Mouse (Mus musculus) MEL (cell line): Measurements from ENCODE around the gene Dock3.

Source experiments
- CTCF ChIP-seq, 3 experiments: IDR thresholded peaks in 2 of 3; conservative IDR thresholded peaks in 1 of 3; 2 replicates each; pipeline ENCODE4 v1.5.1; 2011 to 2012; ENCODE audit warnings: low read length in 3 of 3, low read depth in 2 of 3, mild to moderate bottlenecking in 2 of 3, improper control_type of control experiment in 1 of 3, inconsistent platforms in 1 of 3, mixed read lengths in 1 of 3, moderate library complexity in 1 of 3; ENCODE audit not compliant: control insufficient read depth in 1 of 3, insufficient read depth in 1 of 3, poor library complexity in 1 of 3, severe bottlenecking in 1 of 3
- E2F4 ChIP-seq: IDR thresholded peaks from 2 replicates; pipeline ENCODE4 v1.6.1; 2011; ENCODE audit warnings: low read depth, low read length, improper control_type of control experiment, borderline replicate concordance
- ELF1 ChIP-seq: IDR thresholded peaks from 2 replicates; pipeline ENCODE4 v1.6.1; 2014; ENCODE audit warnings: low read depth, mild to moderate bottlenecking, inconsistent platforms, low read length, improper control_type of control experiment, moderate library complexity
- EP300 ChIP-seq, 2 experiments: IDR thresholded peaks; 2 replicates each; pipeline ENCODE4 v1.6.1; 2011; ENCODE audit warnings: improper control_type of control experiment in 2 of 2, low read length in 2 of 2, low read depth in 1 of 2, mild to moderate bottlenecking in 1 of 2
- ETS1 ChIP-seq: IDR thresholded peaks from 2 replicates; pipeline ENCODE4 v1.6.1; 2012; ENCODE audit warnings: low read depth, mild to moderate bottlenecking, inconsistent platforms, low read length, improper control_type of control experiment, moderate library complexity
- MYB ChIP-seq: IDR thresholded peaks from 2 replicates; pipeline ENCODE4 v1.6.1; 2011; ENCODE audit warnings: mild to moderate bottlenecking, low read depth, low read length, improper control_type of control experiment
- POLR2A ChIP-seq, 2 experiments: IDR thresholded peaks; 2 replicates each; pipeline ENCODE4 v1.6.1; 2011 to 2012; ENCODE audit warnings: low read length in 2 of 2, mild to moderate bottlenecking in 2 of 2, control low read depth in 1 of 2, improper control_type of control experiment in 1 of 2, low read depth in 1 of 2, moderate library complexity in 1 of 2; ENCODE audit not compliant: control insufficient read depth in 1 of 2, insufficient read depth in 1 of 2, poor library complexity in 1 of 2
- POLR2AphosphoS2 ChIP-seq: IDR thresholded peaks from 2 replicates; pipeline ENCODE4 v1.6.1; 2011; ENCODE audit warnings: low read length, improper control_type of control experiment
- TCF12 ChIP-seq: IDR thresholded peaks from 2 replicates; pipeline ENCODE4 v1.6.1; 2014; ENCODE audit warnings: low read depth, mild to moderate bottlenecking, inconsistent platforms, low read length, improper control_type of control experiment, moderate library complexity
- USF1 ChIP-seq: IDR thresholded peaks from 2 replicates; pipeline ENCODE4 v1.6.1; 2014; ENCODE audit warnings: low read depth, mild to moderate bottlenecking, inconsistent platforms, low read length, improper control_type of control experiment, moderate library complexity
- ZC3H11A ChIP-seq: IDR thresholded peaks from 2 replicates; pipeline ENCODE4 v1.6.1; 2012; ENCODE audit warnings: low read depth, mild to moderate bottlenecking, inconsistent platforms, low read length, improper control_type of control experiment
- ZKSCAN1 ChIP-seq: IDR thresholded peaks from 2 replicates; pipeline ENCODE4 v1.6.1; 2012; ENCODE audit warnings: low read depth, mild to moderate bottlenecking, inconsistent platforms, low read length, improper control_type of control experiment, moderate library complexity
- ZMIZ1 ChIP-seq: IDR thresholded peaks from 2 replicates; pipeline ENCODE4 v1.6.1; 2012; ENCODE audit warnings: low read depth, mild to moderate bottlenecking, inconsistent platforms, low read length, improper control_type of control experiment, moderate library complexity

- no peak for TF ChIP-seq POLR2A (IDR thresholded peaks at IDR 0.05; ENCODE audit: control insufficient read depth in 1 of 2, insufficient read depth in 1 of 2, low read depth in 1 of 2, low read length in 2 of 2, poor library complexity in 1 of 2)
- peak; percentile 91 for TF ChIP-seq ETS1
- TF ChIP-seq CTCF (IDR thresholded peaks at IDR 0.05 in 2 of 3, conservative IDR thresholded peaks at IDR 0.05 in 1 of 3; ENCODE audit: control insufficient read depth in 1 of 3, insufficient read depth in 1 of 3, low read depth in 2 of 3, low read length in 3 of 3, poor library complexity in 1 of 3, severe bottlenecking in 1 of 3) = no peak
- TF ChIP-seq USF1 = no peak
- no peak for TF ChIP-seq ZKSCAN1
- no peak for TF ChIP-seq TCF12
- no peak for TF ChIP-seq POLR2AphosphoS2
- no peak for TF ChIP-seq ZC3H11A
- no peak for TF ChIP-seq E2F4
- TF ChIP-seq ZMIZ1 = no peak
- TF ChIP-seq EP300 (IDR thresholded peaks at IDR 0.05; ENCODE audit: low read depth in 1 of 2, low read length in 2 of 2) = 0 out of 4 replicates have a peak, but pooled peaks of 1 of the 2 experiments have one; percentile 5
- TF ChIP-seq ELF1 = no peak
- no peak for TF ChIP-seq MYB
These were observed 47.0 kb upstream of the Dock3 start for GRCm38 (mm10) chr9:107278527-107279377.
